Mouse (Mus musculus): Measurements from ENCODE around the gene Clasp1.

Gene Clasp1

GRCm38 (mm10) chr1:118403440-118403839 is 14.6 kb downstream of the Clasp1 start:
- DNase-seq, result no peak

- DNase-seq, result no peak
Observed at GRCm38 (mm10) chr1:118407586-118408250, 18.9 kb downstream of the Clasp1 start.

- no peak for DNase-seq
Observed at GRCm38 (mm10) chr1:118409249-118409648, 20.4 kb downstream of the Clasp1 start.

- no peak for DNase-seq
Observed at GRCm38 (mm10) chr1:118410824-118411223, 22.0 kb downstream of the Clasp1 start.

GRCm38 (mm10) chr1:118413169-118413568 is 24.3 kb downstream of the Clasp1 start:
- no peak for DNase-seq

- no peak for DNase-seq
Observed at GRCm38 (mm10) chr1:118417047-118417730, 28.3 kb downstream of the Clasp1 start.

GRCm38 (mm10) chr1:118419399-118419798 is 30.5 kb downstream of the Clasp1 start:
- DNase-seq, result no peak

- peak; percentile 31 for DNase-seq
Observed at GRCm38 (mm10) chr1:118421149-118421548, 32.3 kb downstream of the Clasp1 start.

GRCm38 (mm10) chr1:118422812-118423211 is 34.0 kb downstream of the Clasp1 start:
- no peak for DNase-seq

GRCm38 (mm10) chr1:118425982-118426381 is 37.1 kb downstream of the Clasp1 start:
- no peak for DNase-seq

GRCm38 (mm10) chr1:118428354-118429084 is 39.7 kb downstream of the Clasp1 start:
- DNase-seq, result no peak

GRCm38 (mm10) chr1:118431548-118431947 is 42.7 kb downstream of the Clasp1 start:
- no peak for DNase-seq

- DNase-seq, result no peak
Observed at GRCm38 (mm10) chr1:118435001-118435473, 46.2 kb downstream of the Clasp1 start.

DNA sequence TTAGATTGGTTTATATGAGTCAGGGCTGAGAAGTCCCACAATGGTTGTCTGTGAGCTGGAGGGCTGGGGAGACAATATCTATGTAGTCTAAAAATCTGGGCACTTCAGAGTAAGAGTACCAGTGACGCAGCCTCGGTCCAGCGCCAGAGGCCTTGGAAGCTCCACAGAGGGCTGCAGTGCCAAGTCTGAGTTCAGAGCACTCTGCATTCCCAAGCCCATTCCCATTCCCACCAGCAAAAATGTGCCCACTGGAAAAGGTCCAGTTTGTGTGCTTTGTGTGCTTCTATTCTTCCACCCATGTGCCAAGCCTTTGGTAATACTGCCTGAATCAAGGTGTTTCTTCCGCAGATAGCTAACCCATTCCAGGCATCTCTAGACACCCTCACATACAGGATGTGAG is 49.0 kb downstream of the Clasp1 start:
- DNase-seq, result no peak

- no peak for DNase-seq
Observed at GRCm38 (mm10) chr1:118438332-118438731, 49.5 kb downstream of the Clasp1 start.

DNA sequence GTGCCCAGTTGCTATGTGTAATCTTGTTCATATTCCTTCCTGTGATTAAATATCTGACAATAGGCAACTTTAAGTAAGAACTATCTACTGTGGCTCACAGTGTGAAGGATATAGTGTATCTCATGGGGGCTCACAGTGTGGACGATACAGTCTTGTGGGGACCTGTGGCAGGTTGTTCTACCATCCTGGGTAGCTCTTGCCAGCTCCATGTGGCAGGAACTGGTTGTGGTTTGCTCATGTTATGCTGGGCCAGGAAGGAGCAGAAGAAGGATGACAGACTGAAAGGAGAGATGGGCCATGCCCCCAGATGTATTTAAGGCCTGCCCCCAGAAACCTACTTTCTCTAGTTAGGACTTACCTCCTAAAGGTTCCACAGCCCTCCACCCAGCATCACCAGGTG is 51.7 kb downstream of the Clasp1 start:
- DNase-seq, result no peak

DNA sequence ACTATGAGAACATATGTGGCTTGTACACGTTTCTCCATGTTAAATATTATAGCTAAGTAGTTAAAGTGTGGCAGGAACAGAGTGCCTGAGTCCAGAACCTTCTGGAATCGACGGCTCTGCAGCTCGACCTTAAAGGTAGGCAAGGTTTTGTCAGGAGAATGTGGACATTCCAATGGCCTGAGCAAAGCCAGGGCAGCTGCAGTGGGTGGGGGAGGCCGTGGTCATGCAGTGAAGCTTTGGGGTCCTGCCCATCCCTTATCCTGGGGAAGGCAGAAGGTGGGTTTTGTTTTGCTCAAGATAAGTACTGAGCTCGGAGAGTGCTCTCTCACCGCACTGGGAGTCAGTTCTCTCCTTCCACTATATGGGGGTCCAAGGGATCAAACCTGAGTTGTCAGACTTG is 55.6 kb downstream of the Clasp1 start:
- DNase-seq, result no peak

DNA sequence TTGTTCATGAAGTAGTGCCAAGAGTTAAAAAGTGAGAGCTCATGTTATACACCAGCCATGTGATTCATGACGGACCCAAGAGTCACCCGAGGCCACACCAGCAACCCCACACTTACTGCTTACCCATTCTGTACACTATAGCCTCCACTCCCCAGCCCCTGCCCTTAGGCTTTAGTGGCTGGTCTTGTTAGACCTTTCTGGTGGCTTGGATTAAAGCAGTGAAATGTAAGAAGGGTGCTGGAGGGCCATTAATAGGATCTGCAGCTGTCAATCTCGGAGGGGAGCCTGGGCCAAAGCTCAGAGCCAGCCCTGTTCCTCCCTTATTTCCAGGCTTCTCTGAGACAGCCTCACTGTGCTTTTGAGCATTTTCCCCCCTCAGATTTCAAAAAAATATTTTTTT is 56.1 kb downstream of the Clasp1 start:
- DNase-seq, result no peak

DNA sequence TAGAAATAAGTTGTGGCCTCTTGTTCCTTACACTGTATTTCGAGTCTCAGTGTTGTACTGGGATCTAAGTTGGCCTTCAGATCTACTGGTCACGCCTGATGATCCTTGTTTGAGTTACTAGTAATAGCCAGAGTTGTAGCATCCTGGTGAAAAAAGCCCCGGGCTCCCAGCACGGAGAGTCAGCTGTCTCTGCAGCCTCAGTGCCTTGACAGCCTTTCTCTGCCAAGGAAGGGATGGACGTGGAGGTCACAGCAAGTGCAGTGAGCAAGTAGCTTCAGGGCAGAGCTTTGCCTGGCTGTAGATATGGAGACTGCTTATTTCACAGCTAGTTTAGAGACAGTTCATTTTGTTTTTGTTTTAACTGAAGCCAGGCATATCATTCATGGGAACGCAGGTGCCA is 56.6 kb downstream of the Clasp1 start:
- DNase-seq, result no peak

DNA sequence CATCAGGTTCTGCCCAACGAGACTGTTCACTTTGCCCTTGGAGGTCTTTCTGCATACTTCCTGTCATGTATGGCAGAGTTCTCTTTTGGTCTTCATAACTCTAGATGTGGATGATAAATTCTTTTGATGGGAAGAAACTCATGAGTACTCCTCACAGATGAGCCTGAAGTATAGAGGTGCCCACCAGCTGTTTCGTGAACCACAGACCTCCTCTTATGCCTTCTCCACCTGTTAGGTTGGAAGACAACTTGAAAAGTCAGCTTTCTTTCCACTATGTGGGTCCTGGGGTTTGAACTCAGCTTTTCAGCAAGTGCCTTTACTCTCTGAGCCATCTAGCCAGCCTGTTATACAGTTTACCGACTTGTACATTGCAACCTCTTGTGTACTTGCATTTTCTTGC is 57.1 kb downstream of the Clasp1 start:
- DNase-seq, result no peak

GRCm38 (mm10) chr1:118447131-118447530 is 58.3 kb downstream of the Clasp1 start:
- DNase-seq, result no peak

GRCm38 (mm10) chr1:118448214-118448613 is 59.4 kb downstream of the Clasp1 start:
- DNase-seq, result no peak

- no peak for DNase-seq
Observed at GRCm38 (mm10) chr1:118450891-118451450, 62.1 kb downstream of the Clasp1 start.

GRCm38 (mm10) chr1:118453577-118453976 is 64.7 kb downstream of the Clasp1 start:
- no peak for DNase-seq

Data from cerebellum, adult 9-11 months (tissue).